Mouse (Mus musculus) heart, embryonic 14.5 days (tissue): ENCODE data around the gene Pla2g2d. TPM values are rescaled to one million over a fixed set of nuclear protein-coding genes. Genes with fewer than 3 reads are reported as not detected.
A peak's percentile ranks its signal among the peaks of the same experiment; 100 is the strongest.

Experiments
- ATAC-seq: fragments of 200-750 bp; cut with Nextera tagmentation; 2 replicates; pipeline ENCODE4 v1.8.0; 2017; ENCODE audit warnings: low read depth, moderate TSS enrichment; ENCODE audit not compliant: insufficient number of reproducible peaks, insufficient read depth, low FRiP score
- H3K27ac ChIP-seq, 2 experiments: fragments of 200-500 bp in 1 of 2; fragments of 300-500 bp in 1 of 2; sonication (generic) in 1 of 2; replicated peaks in 1 of 2; 2 replicates each; pipeline ENCODE4 v1.5.1; 2012 to 2014; ENCODE audit warnings: low read depth in 2 of 2, low read length in 2 of 2, control low read depth in 1 of 2, mild to moderate bottlenecking in 1 of 2, mixed read lengths in 1 of 2; ENCODE audit not compliant: control insufficient read depth in 1 of 2, insufficient read depth in 1 of 2
- H3K27me3 ChIP-seq: fragments of 300-500 bp; sonication (generic); 2 replicates; pipeline ENCODE4 v1.6.1; 2014; ENCODE audit warnings: mild to moderate bottlenecking, low read length, control low read depth; ENCODE audit not compliant: control insufficient read depth, insufficient read depth
- H3K36me3 ChIP-seq: fragments of 300-500 bp; sonication (generic); 2 replicates; pipeline ENCODE4 v1.6.1; 2014; ENCODE audit warnings: mild to moderate bottlenecking, control low read depth, low read length, mixed read lengths; ENCODE audit not compliant: control insufficient read depth, insufficient read depth
- H3K4me1 ChIP-seq, 2 experiments: fragments of 200-500 bp in 1 of 2; fragments of 300-500 bp in 1 of 2; sonication (generic) in 1 of 2; 2 replicates each; pipeline ENCODE4 v1.6.1; 2012 to 2014; ENCODE audit warnings: low read length in 2 of 2, control low read depth in 1 of 2, mixed read lengths in 1 of 2; ENCODE audit not compliant: control insufficient read depth in 2 of 2, insufficient read depth in 2 of 2
- H3K4me2 ChIP-seq: fragments of 300-500 bp; sonication (generic); 2 replicates; pipeline ENCODE4 v1.6.1; 2014; ENCODE audit warnings: mild to moderate bottlenecking, low read length
- H3K4me3 ChIP-seq, 2 experiments: fragments of 200-500 bp in 1 of 2; fragments of 300-500 bp in 1 of 2; sonication (generic) in 1 of 2; 2 replicates each; pipeline ENCODE4 v1.5.1; 2012 to 2014; ENCODE audit warnings: low read length in 2 of 2, mild to moderate bottlenecking in 2 of 2, control low read depth in 1 of 2, low read depth in 1 of 2, moderate library complexity in 1 of 2; ENCODE audit not compliant: control insufficient read depth in 1 of 2, insufficient read depth in 1 of 2
- H3K9ac ChIP-seq: fragments of 300-500 bp; sonication (generic); 2 replicates; pipeline ENCODE4 v1.6.1; 2014; ENCODE audit warnings: mild to moderate bottlenecking, low read length
- H3K9me3 ChIP-seq: fragments of 300-500 bp; sonication (generic); 2 replicates; pipeline ENCODE4 v1.6.1; 2016; ENCODE audit warnings: low read length, control low read depth; ENCODE audit not compliant: control insufficient read depth
- WGBS: fragments of 180-500 bp; shearing (Covaris S2); extraction: QIAGEN DNeasy Blood & Tissue Kit; methylation state at CpG from one replicate; pipeline ENCODE4 v1.1.7; 2014; 5-methylcytosine and 5-hydroxymethylcytosine counted together
- polyA plus RNA-seq: library from polyadenylated mRNA; unstranded; fragments of >200 nt; fragmentation: Nextera tagmentation; extraction: Ambion mirVana; gene quantifications from 2 replicates; pipeline ENCODE4 v1.2.1, GENCODE M21; 2014

The Pla2g2d gene
- not detected in 2 replicates for polyA plus RNA-seq

DNA sequence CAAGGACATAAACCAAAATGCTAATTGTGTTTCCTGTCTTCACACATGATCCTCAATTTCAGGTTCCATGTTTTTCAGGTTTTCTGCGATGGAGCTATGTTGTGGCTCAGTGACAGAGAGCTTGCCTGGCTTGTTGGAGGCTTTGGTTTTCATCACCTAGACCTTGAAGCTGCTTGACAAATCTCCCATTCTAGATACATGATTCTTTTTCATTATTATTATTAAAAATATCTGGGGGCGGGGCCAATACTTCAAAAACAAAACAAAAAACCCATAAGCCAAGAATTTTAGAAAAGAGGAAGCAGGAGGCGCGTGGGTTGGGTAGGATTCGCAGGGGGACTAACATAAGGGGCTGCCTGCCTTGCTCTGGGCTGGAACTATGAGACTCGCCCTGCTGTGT, at the start of gene Pla2g2d:
Pla2g2d (plus strand) TSS at position 301 of the 400 bp plus-strand sequence.
- Histone ChIP-seq H3K9ac (no peak within 1 kb of the TSS), H3K27ac (no peak within 1 kb of the TSS), H3K9me3 (no peaks in the 10 kb centered on the region), H3K4me2 (no peak within 1 kb of the TSS), H3K4me3 (no peak within 1 kb of the TSS), H3K27me3 (peaks cover 13% of the 10 kb centered on the region; the same call in 1 of the 2 replicates), H3K4me1 (no peaks in the 10 kb centered on the region), H3K36me3 (no peaks in the 10 kb centered on the region)
- ATAC-seq = no peak
- 78% methylated on average over 6 of the region's 6 CpGs for WGBS

DNA sequence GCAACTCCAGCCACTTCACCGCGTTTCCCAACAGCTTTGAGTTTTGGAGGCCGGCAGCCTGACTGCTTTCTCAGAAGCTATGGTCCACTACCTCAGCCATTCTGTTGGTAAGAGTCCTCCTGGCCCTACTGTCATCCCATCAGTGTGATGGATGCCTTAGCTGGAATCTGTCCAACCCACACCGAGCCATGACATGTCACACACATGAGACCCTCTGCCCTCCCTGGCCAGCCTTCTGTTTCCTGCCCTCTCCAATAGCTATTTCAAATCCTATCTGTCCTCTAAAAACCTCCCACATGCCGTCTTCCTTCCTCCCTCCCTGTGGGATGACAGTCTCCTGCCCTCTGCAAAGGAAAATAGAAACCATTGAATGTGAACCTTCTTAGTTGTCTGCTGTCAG, 49.8 kb upstream of the Pla2g2d start:
- Histone ChIP-seq H3K9me3 (no peaks in the 10 kb centered on the region), H3K27ac (peak overlapping the region; percentile 6 to 67; a peak in 3 of 4 replicates), H3K36me3 (no peaks in the 10 kb centered on the region), H3K9ac (no peak overlapping the region), H3K4me2 (no peak overlapping the region), H3K4me3 (no peak overlapping the region), H3K27me3 (no peaks in the 10 kb centered on the region), H3K4me1 (peaks cover 23% of the 10 kb centered on the region in 2 experiments)
- WGBS = 73% methylated on average over 5 of the region's 5 CpGs
- no peak for ATAC-seq

DNA sequence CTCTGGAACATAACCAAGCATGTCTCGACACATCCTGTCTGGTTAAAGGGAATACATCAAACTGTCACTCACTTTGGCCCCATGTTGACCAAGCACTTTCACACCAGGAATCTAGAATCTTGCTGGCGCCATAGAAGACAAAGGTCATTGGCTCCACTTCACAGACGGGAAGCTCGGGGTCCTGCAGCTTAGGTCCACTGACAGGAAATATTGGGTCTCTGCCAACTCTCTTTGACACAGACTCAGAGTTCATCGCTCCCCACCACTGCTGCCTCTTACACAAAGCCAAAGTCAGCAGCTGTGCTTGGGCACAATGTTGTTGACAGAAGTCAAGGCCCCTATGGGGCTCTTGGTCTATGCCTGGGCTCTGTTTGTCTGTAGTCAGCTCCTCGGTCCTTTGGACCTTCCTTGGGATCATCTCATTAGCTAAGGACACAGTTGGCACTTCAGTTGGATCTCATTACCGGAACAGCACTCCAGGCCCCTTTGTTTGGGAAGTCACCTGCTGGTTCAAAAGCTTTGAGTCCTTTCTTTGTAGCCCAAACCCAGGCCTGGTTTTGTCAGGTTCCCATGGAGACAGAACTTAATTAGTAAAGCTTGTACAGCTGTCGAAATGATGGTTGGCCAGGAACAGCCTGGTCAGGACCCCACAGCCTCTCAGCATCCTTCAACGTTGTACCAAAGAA, 46.4 kb upstream of the Pla2g2d start:
- no peak overlapping the region for H3K4me2 ChIP-seq
- H3K4me3 ChIP-seq = no peak overlapping the region
- H3K27ac ChIP-seq = no peak overlapping the region
- H3K9ac ChIP-seq = no peak overlapping the region
- peak; percentile 47; the same call in 1 of the 2 replicates for ATAC-seq
- no peaks in the 10 kb centered on the region for H3K27me3 ChIP-seq
- H3K4me1 ChIP-seq = peaks cover 16 to 17% of the 10 kb centered on the region in 2 experiments
- no peaks in the 10 kb centered on the region for H3K36me3 ChIP-seq
- WGBS = 39% methylated on average over 9 of the region's 9 CpGs
- H3K9me3 ChIP-seq = no peaks in the 10 kb centered on the region

DNA sequence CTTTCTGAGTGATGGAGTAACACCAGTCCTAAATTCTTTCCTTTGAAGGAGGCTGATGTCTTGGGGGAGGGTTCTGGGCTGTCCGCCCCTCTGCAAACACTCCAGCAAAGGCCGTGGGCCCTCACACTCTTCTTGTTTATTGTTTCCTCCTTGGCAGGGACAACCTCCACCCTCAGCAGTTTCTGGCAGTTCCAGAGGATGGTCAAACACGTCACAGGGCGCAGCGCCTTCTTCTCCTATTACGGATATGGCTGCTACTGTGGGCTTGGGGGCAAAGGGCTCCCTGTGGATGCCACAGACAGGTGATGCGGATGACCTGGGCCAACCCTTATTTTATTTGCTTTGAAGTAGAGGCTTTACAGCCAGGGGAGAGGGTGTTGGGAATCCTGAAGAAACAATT, 41.4 kb upstream of the Pla2g2d start:
- WGBS = 70% methylated on average over 7 of the region's 7 CpGs
- Histone ChIP-seq H3K27me3 (no peaks in the 10 kb centered on the region), H3K36me3 (no peaks in the 10 kb centered on the region), H3K27ac (no peak overlapping the region), H3K9me3 (no peaks in the 10 kb centered on the region), H3K4me2 (no peak overlapping the region), H3K4me1 (peaks cover 0 to 2% of the 10 kb centered on the region in 2 experiments; a peak in 1 of 4 replicates), H3K4me3 (no peak overlapping the region), H3K9ac (no peak overlapping the region)
- ATAC-seq = no peak

DNA sequence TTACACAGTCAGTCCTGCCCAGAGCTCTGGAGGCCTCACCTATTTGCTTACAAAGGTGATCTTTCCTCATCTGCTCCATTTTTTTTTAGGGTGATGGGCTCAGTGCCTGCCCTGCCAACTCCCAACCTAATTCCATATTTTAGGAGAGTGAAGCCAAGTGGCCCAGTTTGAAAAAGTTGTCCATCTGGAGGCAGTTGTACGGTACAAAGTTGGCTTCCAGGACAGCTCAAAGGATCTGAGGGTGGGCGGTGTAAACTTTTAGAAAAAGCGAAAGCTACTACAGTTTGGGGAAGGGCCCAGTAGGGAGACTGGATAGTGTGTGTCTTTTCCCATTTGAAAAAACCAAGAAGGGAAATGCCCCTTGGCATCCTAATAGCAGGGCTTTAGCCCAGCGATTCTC, 40.7 kb upstream of the Pla2g2d start:
- H3K4me3 ChIP-seq = no peak overlapping the region
- no peak for ATAC-seq
- no peaks in the 10 kb centered on the region for H3K36me3 ChIP-seq
- WGBS = 95% methylated on average over 4 of the region's 4 CpGs
- H3K4me2 ChIP-seq = no peak overlapping the region
- H3K27me3 ChIP-seq = no peaks in the 10 kb centered on the region
- H3K27ac ChIP-seq = no peak overlapping the region
- H3K9ac ChIP-seq = no peak overlapping the region
- no peaks in the 10 kb centered on the region for H3K4me1 ChIP-seq
- H3K9me3 ChIP-seq = no peaks in the 10 kb centered on the region

DNA sequence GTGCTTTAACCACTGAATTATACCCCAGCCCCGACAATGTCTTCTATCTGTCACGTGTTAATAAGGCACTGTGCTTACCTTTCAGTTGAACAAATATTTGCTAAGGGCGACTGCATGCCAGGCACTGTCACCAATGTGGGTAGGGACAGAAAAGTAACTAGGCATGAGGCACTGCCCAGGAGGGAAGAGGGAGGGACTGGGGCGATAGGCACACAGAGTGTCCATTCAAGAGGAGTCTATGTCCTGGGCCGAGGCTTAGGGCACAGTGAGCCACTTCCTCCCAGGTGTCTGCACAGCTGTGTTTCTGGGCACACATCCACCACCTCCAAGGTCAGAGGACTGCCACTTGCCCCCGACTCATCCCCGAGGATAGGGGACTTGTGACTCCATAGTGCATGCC, 38.5 kb upstream of the Pla2g2d start, which contains the start of gene Ubxn10:
Ubxn10 (minus strand) TSS at position 137 of the 400 bp plus-strand sequence.
- WGBS = 69% methylated on average over 7 of the region's 7 CpGs
- H3K27ac ChIP-seq = no peak within 1 kb of the TSS
- no peak within 1 kb of the TSS for H3K4me2 ChIP-seq
- no peaks in the 10 kb centered on the region for H3K9me3 ChIP-seq
- no peaks in the 10 kb centered on the region for H3K36me3 ChIP-seq
- H3K4me1 ChIP-seq = no peaks in the 10 kb centered on the region
- no peaks in the 10 kb centered on the region for H3K27me3 ChIP-seq
- no peak for ATAC-seq
- no peak within 1 kb of the TSS for H3K9ac ChIP-seq
- no peak within 1 kb of the TSS for H3K4me3 ChIP-seq

DNA sequence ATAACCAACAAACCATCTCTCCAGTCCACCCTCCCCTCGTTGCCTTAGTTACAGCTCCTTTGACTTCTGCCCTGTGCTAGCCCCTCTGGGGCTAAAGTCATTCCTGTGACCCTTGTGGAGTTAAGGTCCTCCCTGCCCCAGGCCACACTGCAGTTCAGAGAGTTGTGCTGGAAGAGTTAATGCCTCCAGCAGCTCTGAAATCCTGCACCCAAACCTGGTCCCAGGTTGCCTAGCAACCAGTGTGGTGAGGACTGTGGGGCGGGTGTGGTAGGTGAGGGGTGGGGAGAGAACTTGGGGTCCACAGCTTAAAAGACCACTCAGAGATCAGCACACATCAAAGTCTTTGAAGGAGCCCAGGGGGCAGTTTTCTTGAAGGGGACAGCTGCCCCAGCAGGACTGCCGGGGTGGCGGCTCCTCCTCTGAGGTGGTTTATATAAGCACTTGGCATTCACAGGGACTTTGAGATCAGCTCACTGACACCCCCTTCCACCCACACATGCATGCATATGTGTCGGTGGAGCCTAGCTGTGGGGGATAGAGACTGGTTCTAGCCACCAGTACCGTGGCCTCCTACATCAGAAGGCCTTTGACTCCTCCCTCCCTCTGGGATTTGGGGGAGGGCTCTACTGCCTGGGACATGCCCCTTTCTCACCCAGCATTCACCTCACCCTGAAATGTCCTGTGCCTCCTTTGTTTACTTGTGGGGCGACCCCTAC, 36.2 kb upstream of the Pla2g2d start:
- Histone ChIP-seq H3K4me1 (no peaks in the 10 kb centered on the region), H3K27ac (no peak overlapping the region), H3K4me2 (no peak overlapping the region), H3K9me3 (no peaks in the 10 kb centered on the region), H3K4me3 (no peak overlapping the region), H3K9ac (no peak overlapping the region), H3K27me3 (no peaks in the 10 kb centered on the region), H3K36me3 (no peaks in the 10 kb centered on the region)
- 36% methylated on average over 7 of the region's 7 CpGs for WGBS
- ATAC-seq = no peak
